Mouse (Mus musculus) forebrain, embryonic 13.5 days (tissue): ENCODE measurements around the gene Msrb1. TPM values are rescaled to one million over a fixed set of nuclear protein-coding genes. Genes with fewer than 3 reads are reported as not detected.

ENCODE experiments used
- polyA plus RNA-seq: library from polyadenylated mRNA; unstranded; fragments of >200 nt; fragmentation: Nextera tagmentation; extraction: Ambion mirVana; gene quantifications from 2 replicates; pipeline ENCODE4 v1.2.1, GENCODE M21; 2015

The Msrb1 gene
- polyA plus RNA-seq, 1 experiment from 2014 or later = 22.1 TPM

Other genes starting within 250 kb of the Msrb1 start
- 15.0 and 16.7 TPM in 2 replicates for gene Caskin1, start 248.0 kb upstream of the Msrb1 start, polyA plus RNA-seq
- gene Traf7, start 208.7 kb upstream of the Msrb1 start, polyA plus RNA-seq = 97.1 and 109 TPM in 2 replicates
- gene Rab26, start 202.4 kb upstream of the Msrb1 start, polyA plus RNA-seq = 3.7 and 4.1 TPM in 2 replicates
- 11.9 and 16.9 TPM in 2 replicates for gene Pkd1, start 186.8 kb upstream of the Msrb1 start, polyA plus RNA-seq
- 60.5 and 75.1 TPM in 2 replicates for gene Tsc2, start 104.0 kb upstream of the Msrb1 start, polyA plus RNA-seq
- 13.8 and 15.3 TPM in 2 replicates for gene Nthl1, start 104.0 kb upstream of the Msrb1 start, polyA plus RNA-seq
- 15.0 and 16.0 TPM in 2 replicates for gene Slc9a3r2, start 86.3 kb upstream of the Msrb1 start, polyA plus RNA-seq
- gene Npw, start 78.2 kb upstream of the Msrb1 start, polyA plus RNA-seq = not detected in 2 replicates
- gene Zfp598, start 67.0 kb upstream of the Msrb1 start, polyA plus RNA-seq = 14.9 and 16.2 TPM in 2 replicates
- gene Syngr3, start 46.7 kb upstream of the Msrb1 start, polyA plus RNA-seq = 61.0 and 68.7 TPM in 2 replicates
- 40.7 and 42.5 TPM in 2 replicates for gene Gfer, start 40.5 kb upstream of the Msrb1 start, polyA plus RNA-seq
- 1.3 TPM in 2 replicates for gene Noxo1, start 40.4 kb upstream of the Msrb1 start, polyA plus RNA-seq
- gene Tbl3, start 29.0 kb upstream of the Msrb1 start, polyA plus RNA-seq = 86.9 and 107 TPM in 2 replicates
- gene Rnf151, start 18.6 kb upstream of the Msrb1 start, polyA plus RNA-seq = 0.18 TPM in 1 of 2 replicates, not detected in the other
- gene Rps2, start 18.5 kb upstream of the Msrb1 start, polyA plus RNA-seq = 992 and 1,023 TPM in 2 replicates
- 232 and 253 TPM in 2 replicates for gene Ndufb10, start 12.2 kb upstream of the Msrb1 start, polyA plus RNA-seq
- not detected in 2 replicates for gene Rpl3l, start 8.8 kb upstream of the Msrb1 start, polyA plus RNA-seq
- 0.15 and 0.17 TPM in 2 replicates for gene Hs3st6, start 16.3 kb downstream of the Msrb1 start, polyA plus RNA-seq
- not detected in 2 replicates for gene Meiob, start 67.6 kb downstream of the Msrb1 start, polyA plus RNA-seq
- gene Hagh, start 103.5 kb downstream of the Msrb1 start, polyA plus RNA-seq = 36.7 and 37.1 TPM in 2 replicates
- 16.0 and 16.8 TPM in 2 replicates for gene Fahd1, start 113.7 kb downstream of the Msrb1 start, polyA plus RNA-seq
- 0.17 and 0.25 TPM in 2 replicates for gene Igfals, start 129.4 kb downstream of the Msrb1 start, polyA plus RNA-seq
- 68.5 and 76.9 TPM in 2 replicates for gene Nubp2, start 149.7 kb downstream of the Msrb1 start, polyA plus RNA-seq
- 64.3 and 67.4 TPM in 2 replicates for gene Spsb3, start 150.0 kb downstream of the Msrb1 start, polyA plus RNA-seq
- gene Eme2, start 158.4 kb downstream of the Msrb1 start, polyA plus RNA-seq = 31.3 and 36.5 TPM in 2 replicates
- 81.4 and 85.4 TPM in 2 replicates for gene Mrps34, start 158.5 kb downstream of the Msrb1 start, polyA plus RNA-seq
- 72.1 and 80.8 TPM in 2 replicates for gene Nme3, start 159.9 kb downstream of the Msrb1 start, polyA plus RNA-seq
- gene Mapk8ip3, start 200.3 kb downstream of the Msrb1 start, polyA plus RNA-seq = 60.8 and 73.6 TPM in 2 replicates
- 186 and 217 TPM in 2 replicates for gene Jpt2, start 224.0 kb downstream of the Msrb1 start, polyA plus RNA-seq